Mouse (Mus musculus) cortical plate, adult 2 months (tissue): Measurements from ENCODE around the gene Nprl3.

Experiments
- CTCF ChIP-seq: fragments of 200-500 bp; IDR thresholded peaks from 2 replicates; pipeline ENCODE4 v1.5.1; 2011; ENCODE audit warnings: mild to moderate bottlenecking, control low read depth, low read length; ENCODE audit not compliant: insufficient read depth; ENCODE audit errors: extremely low read depth
- POLR2A ChIP-seq: fragments of 200-500 bp; IDR thresholded peaks from 2 replicates; pipeline ENCODE4 v1.6.1; 2011; ENCODE audit warnings: mild to moderate bottlenecking, low read length, control low read depth; ENCODE audit not compliant: insufficient read depth; ENCODE audit errors: extremely low read depth

- TF ChIP-seq POLR2A = no peak
- TF ChIP-seq CTCF = no peak
Measured at GRCm38 (mm10) chr11:32302824-32303419, 35.4 kb upstream of the Nprl3 start.
